ENCODE assay signal across 7 mouse cellular contexts in the genomic region with DNA sequence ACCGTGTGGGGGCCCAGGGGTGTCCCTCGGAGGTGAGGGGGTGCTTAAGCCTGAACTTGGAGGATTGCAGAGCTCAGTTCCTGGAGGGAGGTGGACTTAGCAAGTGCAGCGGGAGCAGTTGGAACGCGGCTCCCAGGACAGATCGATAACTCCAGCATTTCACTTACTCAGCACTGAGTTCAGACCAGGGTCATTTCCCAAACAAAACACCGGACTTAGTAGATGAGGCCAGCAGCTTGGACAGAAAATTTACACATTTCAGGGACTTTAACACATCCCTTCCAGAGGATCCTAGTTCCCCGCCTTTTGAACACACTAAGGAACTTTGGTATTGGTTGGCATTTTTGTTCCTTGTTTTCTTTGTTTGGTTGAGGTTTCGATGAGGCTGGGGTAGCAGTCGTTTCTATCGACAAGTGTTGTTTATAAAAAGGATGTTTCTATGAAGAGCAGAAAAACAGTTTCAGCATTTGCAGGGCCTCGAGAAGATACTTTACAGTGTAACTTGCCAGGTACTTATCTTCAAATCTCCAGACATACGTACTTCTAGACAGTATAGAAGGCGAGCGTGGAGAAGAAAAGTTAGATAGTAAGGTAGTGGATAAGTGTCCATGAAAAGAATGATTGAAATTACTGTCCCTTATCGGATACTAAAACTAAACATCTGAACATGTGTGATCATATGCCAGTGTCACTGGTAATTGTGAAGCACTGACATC. TPM values are rescaled to one million over a fixed set of nuclear protein-coding genes. Genes with fewer than 3 reads are reported as not detected.
DNase-seq lines count a peak whose midpoint lies in the region; ATAC-seq lines count a peak whose summit lies in the region.

No protein-coding gene starts in this region.

- H3K9ac ChIP-seq in hindbrain, embryonic 16.5 days (ENCODE audit: low read depth, low read length), result peak overlapping the region; percentile 100
- H3K9ac ChIP-seq in midbrain, embryonic 13.5 days (replicated peaks), result peak overlapping the region; percentile 100

- H3K4me3 ChIP-seq in embryonic facial prominence, embryonic 10.5 days, result peak overlapping the region; percentile 93
- H3K4me3 ChIP-seq in hindbrain, embryonic 16.5 days (ENCODE audit: low read length), result peak overlapping the region; percentile 92
- H3K4me3 ChIP-seq in midbrain, embryonic 13.5 days (replicated peaks), result peak overlapping the region; percentile 94

- DNase-seq in right cerebral cortex, adult 18-20 months, result peak; percentile 39
- DNase-seq in right cerebral cortex, postnatal 10 days (ENCODE audit: low spot score in 2 of 2), result no peak
- DNase-seq in embryonic facial prominence, embryonic 10.5 days (ENCODE audit: low spot score), result no peak
- no peak for DNase-seq in urinary bladder, adult 18-20 months (ENCODE audit: low spot score in 2 of 2)
- DNase-seq in left cerebral cortex, adult 18-20 months (ENCODE audit: low spot score in 2 of 2), result no peak

- H3K4me1 ChIP-seq in embryonic facial prominence, embryonic 10.5 days, result peaks cover 16% of the 10 kb centered on the region
- peaks cover 23% of the 10 kb centered on the region for H3K4me1 ChIP-seq in hindbrain, embryonic 16.5 days (ENCODE audit: control insufficient read depth, insufficient read depth, low read depth, low read length)
- H3K4me1 ChIP-seq in midbrain, embryonic 13.5 days (replicated peaks), result peaks cover 34% of the 10 kb centered on the region

- peaks cover 17% of the 10 kb centered on the region for H3K36me3 ChIP-seq in embryonic facial prominence, embryonic 10.5 days (replicated peaks)
- no peaks in the 10 kb centered on the region for H3K36me3 ChIP-seq in hindbrain, embryonic 16.5 days (ENCODE audit: control insufficient read depth, insufficient read depth, low read length)
- peaks cover 5% of the 10 kb centered on the region; the same call in 1 of the 2 replicates for H3K36me3 ChIP-seq in midbrain, embryonic 13.5 days

- H3K27ac ChIP-seq in embryonic facial prominence, embryonic 10.5 days (replicated peaks), result peak overlapping the region; percentile 99
- peak overlapping the region; percentile 98 for H3K27ac ChIP-seq in hindbrain, embryonic 16.5 days (ENCODE audit: low read depth, low read length)
- H3K27ac ChIP-seq in midbrain, embryonic 13.5 days, result peak overlapping the region; percentile 100

- ATAC-seq in hindbrain, embryonic 16.5 days, result no peak
- no peak; the same call in 1 of the 2 replicates for ATAC-seq in midbrain, embryonic 13.5 days

- WGBS in embryonic facial prominence, embryonic 10.5 days, result 21% methylated on average over 16 of the region's 16 CpGs
- WGBS in hindbrain, embryonic 16.5 days, result 13% methylated on average over 16 of the region's 16 CpGs
- WGBS in midbrain, embryonic 13.5 days, result 15% methylated on average over 16 of the region's 16 CpGs

- no peaks in the 10 kb centered on the region for H3K27me3 ChIP-seq in embryonic facial prominence, embryonic 10.5 days (replicated peaks; ENCODE audit: low read depth, poor library complexity, severe bottlenecking)
- H3K27me3 ChIP-seq in hindbrain, embryonic 16.5 days (replicated peaks; ENCODE audit: control insufficient read depth, insufficient read depth, low read length), result no peaks in the 10 kb centered on the region
- no peaks in the 10 kb centered on the region for H3K27me3 ChIP-seq in midbrain, embryonic 13.5 days

- H3K9me3 ChIP-seq in embryonic facial prominence, embryonic 10.5 days, result no peaks in the 10 kb centered on the region
- no peaks in the 10 kb centered on the region for H3K9me3 ChIP-seq in hindbrain, embryonic 16.5 days (ENCODE audit: control insufficient read depth, low read length)
- H3K9me3 ChIP-seq in midbrain, embryonic 13.5 days, result no peaks in the 10 kb centered on the region

- H3K4me2 ChIP-seq in hindbrain, embryonic 16.5 days (ENCODE audit: low read length), result peak overlapping the region; percentile 84
- peak overlapping the region; percentile 80 for H3K4me2 ChIP-seq in midbrain, embryonic 13.5 days (replicated peaks)

RNA-seq across cellular contexts. Expression of gene Top2b, which starts 1.4 kb away (rescaled TPM):
- polyA plus RNA-seq in embryonic facial prominence, embryonic 10.5 days (2016; fragmentation: Nextera tagmentation; extraction: Ambion mirVana), result 75.5 and 79.2 TPM in 2 replicates
- 52.9 and 68.5 TPM in 2 replicates for polyA plus RNA-seq in hindbrain, embryonic 16.5 days (2015; fragmentation: Nextera tagmentation; extraction: Ambion mirVana)
- polyA plus RNA-seq in midbrain, embryonic 13.5 days (2015; fragmentation: Nextera tagmentation; extraction: Ambion mirVana), result 118 and 130 TPM in 2 replicates
- 10 to 100 TPM; 87.8 to 92.1 TPM for total RNA-seq in left cerebral cortex, adult 18-20 months (2021)
